Mouse (Mus musculus) gastrocnemius, adult 2 months (tissue): ENCODE data around the gene Kcnmb1. TPM values are rescaled to one million over a fixed set of nuclear protein-coding genes. Genes with fewer than 3 reads are reported as not detected.
A peak's percentile ranks its signal among the peaks of the same experiment; 100 is the strongest.

Experiments used
- DNase-seq: peaks from one replicate; pipeline ENCODE4 v3.0.0; 2022
- H3K27ac ChIP-seq: fragments of 200-600 bp; 2 replicates; pipeline ENCODE4 v1.8.1; 2022; ENCODE audit warnings: mild to moderate bottlenecking
- H3K4me3 ChIP-seq: fragments of 200-600 bp; 2 replicates; pipeline ENCODE4 v1.8.1; 2022; ENCODE audit warnings: mild to moderate bottlenecking, moderate library complexity
- CTCF ChIP-seq: fragments of 200-600 bp; IDR thresholded peaks from 2 replicates; pipeline ENCODE4 v1.8.1; 2022; ENCODE audit warnings: antibody characterized with exemption, mild to moderate bottlenecking, moderate library complexity
- intact Hi-C: fragments of 180-260 bp; cut with DNase I; formaldehyde crosslinking; loops from one replicate; pipeline ENCODE4 v1.15.1; 2025
- total RNA-seq, 2 experiments: library from RNA; stranded (reverse); gene quantifications; 2 replicates each; pipeline ENCODE4 v1.2.3; 2021

Kcnmb1 gene
- total RNA-seq, 2 experiments from 2014 or later = 0.17 to 0.23 TPM

- no peak for DNase-seq
- Histone ChIP-seq H3K4me3 (no peak overlapping the region), H3K27ac (no peak overlapping the region)
- no peak for TF ChIP-seq CTCF
- intact Hi-C loops = no loop called here
These were observed 10.9 kb upstream of the Kcnmb1 start for GRCm38 (mm10) chr11:33951684-33952625.

DNA sequence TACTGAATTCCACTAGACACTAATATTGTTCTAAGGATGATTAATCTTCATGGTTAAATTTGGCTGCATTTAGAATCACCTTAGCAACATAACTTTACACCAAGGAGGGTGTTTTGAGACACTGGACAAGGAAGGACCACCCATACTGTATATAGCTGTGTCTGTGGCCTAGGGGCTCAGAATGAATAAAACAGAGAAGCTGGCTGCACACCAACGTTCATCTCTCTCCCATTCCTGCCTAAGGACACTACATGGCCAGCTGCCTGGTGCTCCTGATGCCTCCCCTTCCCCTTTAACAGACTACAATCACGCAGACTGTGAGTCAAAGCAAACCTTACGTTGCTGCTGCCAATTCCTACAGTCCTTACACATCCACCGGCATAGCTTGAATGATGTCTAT, 6.8 kb upstream of the Kcnmb1 start:
- no peak for DNase-seq
- Histone ChIP-seq H3K27ac (no peak overlapping the region), H3K4me3 (no peak overlapping the region)
- TF ChIP-seq CTCF = no peak
- intact Hi-C loops = no loop called here

DNA sequence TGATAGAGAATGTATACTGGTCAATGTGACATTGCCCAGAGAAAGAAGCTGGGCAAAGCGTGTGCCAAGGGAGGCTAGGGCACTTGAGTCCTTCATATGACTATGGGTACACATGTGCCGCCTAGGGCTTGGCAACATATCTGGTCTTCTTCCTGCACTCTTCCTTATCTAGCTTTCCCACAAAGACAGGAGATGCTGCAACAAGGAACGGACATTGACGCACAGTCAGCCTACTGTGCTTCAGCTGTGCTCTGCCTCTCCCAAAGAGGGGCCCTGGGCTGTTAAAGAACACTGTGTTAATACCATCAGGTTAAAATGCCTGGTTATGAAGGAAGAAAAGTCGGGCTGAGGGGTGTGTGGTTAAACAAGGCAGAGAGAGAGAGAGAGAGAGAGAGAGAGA, 6.2 kb upstream of the Kcnmb1 start:
- no peak for TF ChIP-seq CTCF
- Histone ChIP-seq H3K4me3 (no peak overlapping the region), H3K27ac (no peak overlapping the region)
- no peak for DNase-seq
- intact Hi-C loops = no loop called here

- Histone ChIP-seq H3K4me3 (no peak overlapping the region), H3K27ac (no peak overlapping the region)
- TF ChIP-seq CTCF = no peak
- no peak for DNase-seq
- intact Hi-C loops = no loop called here
These were observed 5.2 kb upstream of the Kcnmb1 start for GRCm38 (mm10) chr11:33957595-33957994.

DNA sequence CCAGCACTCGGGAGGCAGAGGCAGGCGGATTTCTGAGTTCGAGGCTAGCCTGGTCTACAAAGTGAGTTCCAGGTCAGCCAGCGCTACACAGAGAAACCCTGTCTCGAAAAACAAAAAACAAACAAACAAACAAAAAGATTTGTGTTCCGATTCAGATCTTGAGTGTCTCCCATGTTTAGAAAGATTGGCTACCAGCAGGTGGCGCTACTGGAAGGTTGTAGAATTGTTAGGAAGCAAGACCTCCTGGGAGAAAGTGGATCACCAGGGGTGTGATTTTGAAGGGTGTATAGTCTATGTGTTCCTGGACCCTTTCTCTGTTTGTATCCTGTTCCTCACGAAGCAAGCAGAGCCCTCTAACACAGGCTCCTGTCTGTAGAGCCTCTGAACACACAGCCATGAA, 4.1 kb upstream of the Kcnmb1 start:
- no peak overlapping the region for H3K27ac ChIP-seq
- DNase-seq = peak; percentile 53
- H3K4me3 ChIP-seq = no peak overlapping the region
- TF ChIP-seq CTCF = peak; percentile 66
- intact Hi-C loops = no loop called here

GRCm38 (mm10) chr11:33962178-33962577, 635 bp upstream of the Kcnmb1 start:
- intact Hi-C loops = no loop called here
- no peak for DNase-seq
- H3K27ac ChIP-seq = no peak overlapping the region
- no peak overlapping the region for H3K4me3 ChIP-seq
- TF ChIP-seq CTCF = no peak

- Histone ChIP-seq H3K4me3 (no peak overlapping the region), H3K27ac (no peak overlapping the region)
- TF ChIP-seq CTCF = no peak
- intact Hi-C loops = no loop called here
- no peak for DNase-seq
These were observed 2.6 kb downstream of the Kcnmb1 start for GRCm38 (mm10) chr11:33965380-33965779.

DNA sequence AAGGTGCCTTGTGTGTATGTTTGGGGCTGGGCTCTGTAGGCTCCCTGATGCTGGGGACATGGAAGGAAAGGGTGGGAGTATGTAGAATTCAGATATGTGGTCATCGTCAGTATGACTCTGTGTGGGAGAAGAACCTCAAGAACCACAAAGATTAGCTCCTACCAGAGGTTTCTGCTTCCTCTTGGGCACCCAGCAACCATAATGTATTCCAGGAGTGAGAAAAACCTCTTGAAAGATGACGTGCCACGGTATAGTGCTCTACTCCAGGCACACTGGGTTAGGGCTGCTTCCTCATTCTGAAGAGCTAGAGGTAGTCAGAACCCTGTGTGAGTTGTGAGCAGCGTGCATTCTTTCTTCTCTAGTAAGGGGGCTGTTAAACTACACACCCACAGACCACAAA, 4.9 kb downstream of the Kcnmb1 start:
- no peak for DNase-seq
- Histone ChIP-seq H3K27ac (no peak overlapping the region), H3K4me3 (no peak overlapping the region)
- TF ChIP-seq CTCF = no peak
- intact Hi-C loops = no loop called here

DNA sequence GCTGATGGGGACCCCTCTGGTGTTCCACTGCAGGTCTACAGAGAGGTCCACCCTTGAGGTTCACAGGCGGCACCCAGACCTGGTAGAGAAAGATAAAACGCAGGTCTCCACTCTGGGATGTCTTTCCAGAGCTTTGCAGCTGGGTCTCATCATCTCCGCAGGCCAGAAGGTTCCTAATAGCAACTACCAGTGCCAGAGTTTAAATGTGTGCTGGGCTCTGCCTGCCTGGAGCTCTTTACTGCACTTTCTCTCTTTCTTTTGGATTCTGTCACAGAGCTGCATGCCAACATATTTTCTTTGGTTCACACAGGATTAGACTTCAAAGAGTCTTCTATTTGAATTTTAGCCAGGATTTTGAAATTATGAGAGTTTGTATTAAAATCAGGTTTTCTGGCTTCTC, 6.4 kb downstream of the Kcnmb1 start:
- intact Hi-C loops = no loop called here
- no peak for TF ChIP-seq CTCF

DNA sequence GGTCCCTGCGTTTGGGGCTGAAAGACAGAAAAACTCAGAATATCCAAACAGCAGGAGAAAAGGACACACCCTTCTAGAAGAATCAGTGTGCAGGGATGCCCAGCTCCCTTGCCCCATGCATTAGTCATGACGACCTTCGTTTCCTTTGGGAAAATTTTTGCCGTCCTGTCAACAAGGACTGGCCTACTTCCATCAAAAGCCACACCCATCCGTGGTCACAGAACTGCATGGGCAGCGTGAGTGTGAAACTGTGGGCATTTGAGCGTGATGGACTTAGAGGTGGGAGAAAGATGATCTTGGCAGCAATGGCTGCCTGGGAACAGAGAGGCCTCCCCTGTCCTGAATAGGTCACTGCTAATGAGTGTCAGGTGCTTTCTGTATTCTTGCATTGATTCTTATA, 9.3 kb downstream of the Kcnmb1 start:
- TF ChIP-seq CTCF = no peak
- Histone ChIP-seq H3K27ac (no peak overlapping the region), H3K4me3 (no peak overlapping the region)
- DNase-seq = no peak
- intact Hi-C loops = no loop called here

More for the DNA sequence above, 6.4 kb downstream of the Kcnmb1 start:
- no peak for DNase-seq
- H3K27ac ChIP-seq = no peak overlapping the region
- no peak overlapping the region for H3K4me3 ChIP-seq

- no peak overlapping the region for H3K4me3 ChIP-seq
- no peak for TF ChIP-seq CTCF
- no peak for DNase-seq
- no peak overlapping the region for H3K27ac ChIP-seq
- intact Hi-C loops = no loop called here
These were observed 11.7 kb downstream of the Kcnmb1 start for GRCm38 (mm10) chr11:33974341-33975040.

GRCm38 (mm10) chr11:33975121-33975520, 12.3 kb downstream of the Kcnmb1 start:
- DNase-seq = no peak
- Histone ChIP-seq H3K4me3 (no peak overlapping the region), H3K27ac (no peak overlapping the region)
- no peak for TF ChIP-seq CTCF
- intact Hi-C loops = no loop called here

- no peak for TF ChIP-seq CTCF
- no peak for DNase-seq
- Histone ChIP-seq H3K27ac (no peak overlapping the region), H3K4me3 (no peak overlapping the region)
- intact Hi-C loops = no loop called here
These were observed 17.3 kb downstream of the Kcnmb1 start for GRCm38 (mm10) chr11:33980146-33980545.
